Mouse (Mus musculus): ENCODE results near the gene Lsamp.
A peak's percentile ranks its signal among the peaks of the same experiment; 100 is the strongest.

The Lsamp gene

GRCm38 (mm10) chr16:40234151-40234895, 250.2 kb downstream of the Lsamp start:
- DNase-seq (ENCODE audit: low read depth, low spot score) = peak; percentile 23

DNA sequence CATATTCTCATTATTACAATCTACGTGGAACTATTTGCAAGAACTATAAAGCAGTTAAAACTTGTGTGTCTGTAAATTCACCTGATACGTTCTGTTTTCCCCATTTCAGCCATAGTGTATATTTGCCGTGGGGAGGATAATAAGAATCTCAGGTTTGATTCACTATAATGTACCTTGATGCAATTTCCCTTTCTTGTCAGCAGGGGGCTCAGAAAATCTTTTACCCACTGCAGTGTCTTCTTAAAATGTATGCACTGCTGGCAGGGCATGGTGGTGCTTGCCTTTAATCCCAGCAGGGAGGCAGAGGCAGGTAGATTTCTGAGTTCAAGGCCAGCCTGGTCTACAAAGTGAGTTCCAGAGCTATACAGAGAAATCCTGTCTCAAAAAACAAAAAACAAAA, 287.7 kb downstream of the Lsamp start:
- peak; percentile 28 for DNase-seq (ENCODE audit: low read depth, low spot score)

GRCm38 (mm10) chr16:40290132-40290531, 306.0 kb downstream of the Lsamp start:
- peak; percentile 72 for DNase-seq (ENCODE audit: low read depth, low spot score)

DNA sequence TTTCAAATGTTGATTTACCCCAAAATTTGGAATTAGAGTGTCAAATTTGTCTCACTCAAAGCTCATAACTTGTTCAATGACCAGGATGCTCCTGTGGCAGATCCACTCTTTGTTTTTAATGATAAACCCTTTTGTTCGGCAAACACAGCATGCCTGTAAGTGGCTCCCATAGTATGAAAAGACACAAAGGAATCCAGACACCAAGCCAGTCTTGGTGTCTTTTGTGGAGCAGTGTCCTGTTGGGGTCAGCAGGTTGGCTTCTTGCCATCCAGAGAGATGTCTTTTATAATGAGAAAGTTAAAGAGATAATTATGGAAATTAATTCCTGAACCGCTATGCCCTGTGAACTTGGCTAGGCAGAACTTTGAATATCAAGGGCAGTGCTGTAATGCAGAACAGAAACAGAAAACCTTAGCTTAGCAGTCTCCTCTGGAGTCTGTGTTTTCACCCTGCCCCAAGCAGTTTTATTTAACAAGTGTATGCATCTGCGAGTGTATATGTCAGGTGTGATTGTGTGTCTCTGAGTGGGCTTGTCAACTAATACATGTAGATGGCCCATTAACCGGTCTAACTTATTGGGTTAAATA, 310.2 kb downstream of the Lsamp start:
- no peak for DNase-seq (ENCODE audit: low read depth, low spot score)

DNA sequence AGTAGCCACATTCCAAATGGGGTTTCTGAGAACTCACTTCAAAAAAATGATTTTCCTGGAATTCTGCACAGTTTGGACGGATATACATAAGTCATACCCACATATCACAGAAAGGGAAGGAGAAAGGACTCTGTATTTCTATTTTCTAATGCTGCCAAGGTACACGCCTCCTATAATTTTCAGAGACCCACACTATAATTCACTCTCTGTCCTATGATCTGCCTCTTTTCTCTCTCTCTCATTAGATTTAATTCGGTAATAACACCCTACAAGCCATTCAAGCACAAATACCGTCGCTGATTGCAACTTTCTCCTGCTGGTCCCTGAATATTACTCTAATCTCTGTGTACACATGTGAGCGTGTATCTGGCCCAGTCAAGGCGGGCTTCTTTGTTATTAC, 311.1 kb downstream of the Lsamp start:
- DNase-seq (ENCODE audit: low read depth, low spot score) = no peak

DNA sequence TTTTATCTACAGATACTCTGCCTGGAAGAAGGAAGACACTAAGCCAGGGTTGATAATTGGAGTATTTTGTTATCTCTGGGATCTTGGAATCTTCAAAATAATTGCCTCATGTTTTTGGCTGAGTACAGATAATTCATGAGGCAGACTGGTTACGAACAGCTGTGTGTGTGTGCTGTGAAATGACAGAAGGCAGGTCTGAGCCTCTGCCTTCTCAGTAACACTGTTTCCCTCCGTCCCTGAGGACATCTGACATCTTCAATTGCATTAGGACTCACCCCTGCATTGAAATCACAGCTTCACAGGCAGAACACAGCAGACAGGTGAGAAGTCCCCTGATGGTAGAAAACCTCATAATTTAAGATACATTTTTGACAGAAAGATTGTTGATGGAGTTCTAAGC, 323.5 kb downstream of the Lsamp start:
- peak; percentile 11 for DNase-seq (ENCODE audit: low read depth, low spot score)

GRCm38 (mm10) chr16:40316199-40316598, 332.0 kb downstream of the Lsamp start:
- DNase-seq (ENCODE audit: low read depth, low spot score) = peak; percentile 58

DNA sequence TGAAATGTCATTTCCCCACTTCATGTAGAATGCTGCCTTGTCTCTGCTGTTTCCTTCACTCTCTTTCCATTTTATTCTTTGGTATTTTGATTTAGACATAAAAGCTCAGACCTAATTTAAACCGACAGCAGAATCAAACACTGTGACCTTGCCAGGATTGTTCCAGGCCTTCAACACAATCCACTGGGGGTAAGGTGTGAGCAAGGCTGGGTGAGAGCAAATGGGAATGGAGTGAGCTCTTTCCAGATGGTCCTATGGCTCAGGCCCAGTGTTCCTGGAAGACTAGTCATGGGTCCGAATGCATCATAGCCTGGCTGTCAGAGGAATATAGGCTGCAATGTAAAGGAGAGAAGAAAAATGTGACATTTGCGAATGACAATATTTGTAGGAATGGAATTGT, 340.6 kb downstream of the Lsamp start:
- peak; percentile 60 for DNase-seq (ENCODE audit: low read depth, low spot score)

- DNase-seq (ENCODE audit: low read depth, low spot score) = peak; percentile 20
Observed at GRCm38 (mm10) chr16:40328249-40328820, 344.2 kb downstream of the Lsamp start.

DNA sequence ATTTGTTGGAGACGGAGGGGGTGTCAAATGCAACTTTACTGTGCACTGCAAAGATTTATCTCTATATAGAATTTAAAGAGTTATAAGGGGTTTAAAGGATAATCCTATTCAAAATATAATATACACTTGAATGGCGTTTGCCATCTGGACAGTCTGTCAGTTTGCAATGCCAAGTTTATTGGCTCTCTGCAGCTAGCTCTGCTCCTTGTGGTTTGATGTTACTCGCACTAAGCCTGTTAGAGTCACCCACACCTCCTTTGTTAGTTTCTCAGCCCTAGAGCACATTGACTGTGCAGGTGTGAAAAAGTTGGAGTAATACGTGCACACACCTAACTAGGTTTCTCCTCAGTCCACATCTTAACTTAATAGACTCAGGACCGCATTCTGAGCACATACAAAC, 385.5 kb downstream of the Lsamp start:
- peak; percentile 23 for DNase-seq (ENCODE audit: low read depth, low spot score)

DNA sequence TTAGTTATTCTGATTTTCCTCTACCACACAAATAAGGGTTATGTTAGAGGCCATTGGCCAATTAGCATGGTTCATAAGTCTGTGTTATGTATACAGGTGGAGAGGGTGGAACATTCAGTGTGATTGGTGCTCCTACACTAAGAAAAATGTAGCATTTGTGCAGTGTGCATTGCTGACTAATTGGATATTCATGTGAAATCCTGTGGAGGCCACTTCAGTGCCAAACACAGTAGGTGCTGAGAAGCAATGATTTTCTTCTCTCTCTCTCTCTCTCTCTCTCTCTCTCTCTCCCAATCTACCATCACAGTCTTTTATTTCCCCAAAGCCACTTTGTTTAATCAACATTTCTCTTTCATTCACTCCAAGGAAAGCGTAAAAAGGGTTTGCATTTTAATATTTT, 387.1 kb downstream of the Lsamp start:
- DNase-seq (ENCODE audit: low read depth, low spot score) = no peak

DNA sequence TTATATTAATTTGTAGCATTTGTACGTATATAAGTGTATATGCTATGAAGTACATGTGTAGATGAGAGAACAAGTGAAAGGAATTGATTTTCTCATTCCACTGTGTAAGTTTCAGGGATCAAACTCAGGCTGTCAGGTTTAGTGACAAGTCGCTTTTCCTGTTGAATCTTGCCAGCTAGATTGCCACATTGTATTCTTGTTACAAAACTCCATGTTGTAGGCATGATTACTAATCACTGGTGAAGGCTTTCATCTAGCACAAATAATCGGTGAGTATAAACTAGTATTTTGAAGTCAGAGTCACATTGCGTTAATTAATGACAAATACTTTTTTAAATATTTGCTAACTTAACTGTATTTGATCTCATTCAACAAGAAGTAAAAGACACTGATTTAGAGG, 391.2 kb downstream of the Lsamp start:
- DNase-seq (ENCODE audit: low read depth, low spot score) = no peak

GRCm38 (mm10) chr16:40377129-40377799, 393.1 kb downstream of the Lsamp start:
- peak; percentile 30 for DNase-seq (ENCODE audit: low read depth, low spot score)

DNA sequence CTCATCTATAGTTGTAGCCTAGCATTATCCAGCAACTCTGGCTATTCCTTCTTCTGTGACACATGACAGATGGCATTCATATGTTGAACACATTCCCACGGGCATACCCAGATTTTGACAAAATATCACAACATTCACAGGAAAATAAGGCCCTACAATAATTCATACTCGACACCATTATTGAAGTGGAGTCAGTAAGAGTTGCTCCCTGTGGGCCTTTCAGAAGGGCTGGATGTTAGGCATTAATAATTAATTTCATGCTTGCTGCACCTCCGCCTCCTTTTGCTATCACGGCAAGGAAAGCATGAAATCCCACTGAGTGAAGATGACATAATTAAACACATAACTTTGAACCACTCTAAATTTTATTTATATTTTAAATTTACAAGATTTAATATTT, 407.9 kb downstream of the Lsamp start:
- DNase-seq (ENCODE audit: low read depth, low spot score) = no peak

GRCm38 (mm10) chr16:40399531-40399930, 415.4 kb downstream of the Lsamp start:
- DNase-seq (ENCODE audit: low read depth, low spot score) = no peak

DNA sequence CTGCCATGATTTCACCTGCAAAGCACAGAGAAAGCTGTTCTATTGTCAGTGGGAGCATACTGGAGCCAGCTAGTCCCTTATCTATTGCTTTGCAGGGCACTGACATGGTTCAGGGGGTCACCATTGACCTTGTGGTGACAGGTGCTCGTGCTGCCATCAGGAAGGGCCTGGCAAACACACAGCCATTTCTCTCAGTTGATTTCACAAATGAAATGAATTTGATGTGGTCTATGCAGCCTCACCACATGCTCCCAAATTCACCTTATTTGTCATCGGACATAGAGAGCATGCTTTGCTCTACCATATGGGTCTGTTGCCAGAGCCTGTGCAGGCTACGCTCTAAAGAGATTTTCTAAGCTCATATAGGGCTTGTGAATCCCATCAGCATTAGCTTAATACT, 450.1 kb downstream of the Lsamp start:
- peak; percentile 15 for DNase-seq (ENCODE audit: low read depth, low spot score)

DNA sequence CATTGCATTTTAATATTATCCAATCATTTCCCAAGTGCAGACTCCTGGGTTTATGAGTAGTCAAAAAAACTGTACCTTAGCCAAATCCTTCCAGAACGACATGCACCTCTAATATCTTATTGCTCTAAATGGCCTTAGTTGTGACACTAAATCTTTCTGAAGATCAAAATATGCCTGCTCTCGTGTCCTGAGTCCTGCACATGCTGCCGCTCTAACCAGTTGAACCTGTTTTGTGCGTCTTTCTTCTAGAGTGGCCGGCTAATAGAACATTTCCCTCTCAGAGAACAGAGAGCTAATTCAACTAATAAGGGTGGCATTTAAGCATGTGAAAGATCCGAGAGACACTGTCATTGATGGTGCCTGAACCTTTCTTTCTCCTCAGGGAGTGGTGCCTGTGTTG, 452.3 kb downstream of the Lsamp start:
- DNase-seq (ENCODE audit: low read depth, low spot score) = no peak

DNA sequence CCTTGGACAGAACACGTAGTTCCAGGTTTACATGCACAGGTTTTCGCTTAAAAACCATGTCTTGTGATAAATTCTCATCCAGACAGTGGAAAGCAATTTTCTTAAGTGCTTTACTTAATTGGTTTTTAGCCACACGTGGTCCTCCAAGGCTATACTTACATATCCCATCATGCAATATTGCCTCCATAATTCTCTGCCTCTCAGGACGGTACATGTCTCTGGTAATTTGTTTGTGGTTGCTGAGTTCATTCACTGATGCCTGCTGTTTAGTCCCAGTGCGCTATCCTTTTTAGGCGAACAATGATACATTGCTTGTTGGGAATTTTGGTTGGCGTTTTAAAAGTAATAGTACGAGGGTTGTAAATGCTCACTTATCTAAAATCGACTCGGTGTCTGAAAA, 453.7 kb downstream of the Lsamp start:
- no peak for DNase-seq (ENCODE audit: low read depth, low spot score)

DNA sequence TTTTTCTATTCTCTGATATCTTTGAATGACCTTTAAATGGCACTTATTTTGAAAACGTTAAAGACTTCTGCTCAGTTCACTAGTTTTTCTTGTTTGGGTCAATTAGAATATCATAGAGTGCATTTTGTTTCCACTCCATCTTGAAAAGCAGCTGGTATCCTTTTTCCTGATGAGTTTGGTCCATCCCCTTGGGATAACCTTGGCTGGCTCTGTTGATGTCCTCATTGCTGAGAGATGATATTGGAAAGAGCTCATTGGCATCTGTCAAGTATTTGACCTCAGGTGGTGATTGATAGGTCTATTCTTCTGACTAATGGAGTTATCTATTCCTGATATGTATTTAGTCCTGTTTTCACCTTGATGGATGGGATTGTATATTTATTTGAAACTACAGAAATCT, 454.7 kb downstream of the Lsamp start:
- DNase-seq (ENCODE audit: low read depth, low spot score) = no peak

- DNase-seq (ENCODE audit: low read depth, low spot score) = peak; percentile 77
Observed at GRCm38 (mm10) chr16:40446587-40446986, 462.4 kb downstream of the Lsamp start.

GRCm38 (mm10) chr16:40463411-40464058, 479.4 kb downstream of the Lsamp start:
- DNase-seq (ENCODE audit: low read depth, low spot score) = peak; percentile 48

DNA sequence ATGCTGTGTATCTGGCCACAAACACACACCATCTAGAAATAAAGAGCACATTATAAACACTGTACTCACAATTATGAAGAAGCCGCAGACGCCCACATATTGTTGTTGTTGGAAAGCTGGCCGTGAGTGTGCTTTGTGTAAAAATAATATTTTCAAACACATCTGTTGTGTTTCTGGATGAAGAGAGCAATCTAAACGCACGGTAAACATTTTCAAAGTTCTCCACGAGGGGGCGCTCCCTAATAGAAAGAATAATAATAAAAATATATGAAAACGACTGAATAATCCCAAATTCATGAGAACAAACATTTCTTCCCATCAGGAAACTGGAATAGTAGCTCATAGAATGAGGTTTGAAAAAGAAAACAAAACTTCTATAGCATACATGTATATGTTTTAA, 482.4 kb downstream of the Lsamp start:
- peak; percentile 39 for DNase-seq (ENCODE audit: low read depth, low spot score)

Data from brain, adult 2 months (tissue).